Mouse (Mus musculus): ENCODE data around the gene Med25.

DNA sequence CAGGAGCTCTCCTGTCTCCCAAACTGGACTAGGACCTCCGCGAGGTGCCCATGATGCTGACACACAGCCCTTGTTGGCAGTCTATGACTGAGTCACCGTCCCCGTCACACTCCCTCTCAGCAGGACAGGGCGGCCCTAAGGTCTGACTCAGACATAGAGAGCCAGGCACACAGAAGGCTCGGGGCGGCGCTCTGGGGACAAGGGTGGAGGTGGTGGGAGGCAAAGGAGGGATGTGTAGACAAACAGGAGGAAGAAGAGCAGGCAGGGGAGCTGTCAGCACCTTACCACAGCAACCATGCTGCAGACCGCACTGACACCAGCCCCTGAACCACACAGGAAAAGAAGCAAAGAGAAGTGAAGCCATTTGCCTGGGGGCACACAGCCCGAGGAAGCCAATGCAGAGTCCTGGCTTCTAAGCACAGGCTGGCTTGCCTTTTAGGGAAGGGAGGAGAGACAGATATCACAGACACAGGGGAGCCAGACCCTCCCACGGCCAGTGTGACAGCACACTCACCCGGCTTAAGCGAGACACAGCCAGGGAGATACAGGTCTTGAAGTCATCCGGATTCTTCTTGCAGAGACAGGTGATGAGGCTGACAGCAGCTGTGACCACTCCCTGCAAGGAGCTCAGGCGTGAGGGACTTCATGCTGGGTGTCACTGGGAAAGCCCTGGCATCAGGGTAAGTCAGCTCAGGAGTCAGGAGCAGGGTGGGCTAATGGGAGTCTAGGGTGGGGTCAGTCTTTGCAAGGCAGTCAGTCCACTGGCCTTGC lies 16.4 kb upstream of the Med25 start:
- TF ChIP-seq POLR2A (IDR thresholded peaks at IDR 0.05; ENCODE audit: control insufficient read depth, low read depth, low read length) = no peak
- no peak for TF ChIP-seq CTCF (IDR thresholded peaks at IDR 0.05; ENCODE audit: control insufficient read depth, insufficient read depth, insufficient replicate concordance, low read depth, low read length)
